Mouse (Mus musculus) lung, embryonic 14.5 days (tissue): ENCODE results near the gene Inafm2. TPM values are rescaled to one million over a fixed set of nuclear protein-coding genes. Genes with fewer than 3 reads are reported as not detected.

Source experiments
- ATAC-seq: fragments of 200-750 bp; cut with Nextera tagmentation; 2 replicates; pipeline ENCODE4 v1.8.0; 2017; ENCODE audit warnings: mild to moderate bottlenecking, moderate TSS enrichment, moderate library complexity; ENCODE audit not compliant: insufficient read depth
- DNase-seq: peaks from one replicate; pipeline ENCODE4 v3.0.0-alpha.2; 2015
- H3K27ac ChIP-seq: fragments of 300-500 bp; sonication (generic); 2 replicates; pipeline ENCODE4 v1.5.1; 2014; ENCODE audit warnings: low read depth, mild to moderate bottlenecking, moderate library complexity
- H3K27me3 ChIP-seq: fragments of 300-500 bp; sonication (generic); 2 replicates; pipeline ENCODE4 v1.6.1; 2014; ENCODE audit warnings: low read length, control low read depth; ENCODE audit not compliant: insufficient read depth
- H3K36me3 ChIP-seq: fragments of 300-500 bp; sonication (generic); 2 replicates; pipeline ENCODE4 v1.6.1; 2014; ENCODE audit warnings: control low read depth; ENCODE audit not compliant: insufficient read depth
- H3K4me1 ChIP-seq: fragments of 300-500 bp; sonication (generic); 2 replicates; pipeline ENCODE4 v1.6.1; 2014; ENCODE audit warnings: antibody characterized with exemption, control low read depth; ENCODE audit not compliant: insufficient read depth
- H3K4me2 ChIP-seq: fragments of 300-500 bp; sonication (generic); 2 replicates; pipeline ENCODE4 v1.6.1; 2014; ENCODE audit warnings: mild to moderate bottlenecking
- H3K4me3 ChIP-seq: fragments of 300-500 bp; sonication (generic); 2 replicates; pipeline ENCODE4 v1.5.1; 2014; ENCODE audit warnings: low read depth, low read length
- H3K9ac ChIP-seq: fragments of 300-500 bp; sonication (generic); 2 replicates; pipeline ENCODE4 v1.6.1; 2014
- H3K9me3 ChIP-seq: fragments of 300-500 bp; sonication (generic); 2 replicates; pipeline ENCODE4 v1.6.1; 2016; ENCODE audit warnings: low read depth, low read length, control low read depth
- CTCF ChIP-seq: IDR thresholded peaks from 2 replicates; pipeline ENCODE4 v1.5.1; 2016; ENCODE audit warnings: antibody characterized with exemption, low read depth
- WGBS: fragments of 180-500 bp; shearing (Covaris S2); extraction: QIAGEN DNeasy Blood & Tissue Kit; methylation state at CpG from one replicate; pipeline ENCODE4 v1.1.7; 2014; 5-methylcytosine and 5-hydroxymethylcytosine counted together
- polyA plus RNA-seq: library from polyadenylated mRNA; unstranded; fragments of >200 nt; fragmentation: Nextera tagmentation; extraction: Ambion mirVana; gene quantifications from 2 replicates; pipeline ENCODE4 v1.2.1, GENCODE M21; 2014

Inafm2 gene
- polyA plus RNA-seq, 1 experiment from 2014 or later = 24.3 TPM

- no peaks in the 10 kb centered on the region for H3K9me3 ChIP-seq
- H3K36me3 ChIP-seq = no peaks in the 10 kb centered on the region
- H3K27me3 ChIP-seq = peaks cover 83% of the 10 kb centered on the region
- no peak for TF ChIP-seq CTCF
- DNase-seq (peak; percentile 21), ATAC-seq (0 out of 2 replicates have a peak, but pooled peaks have one; percentile 1)
- no peak overlapping the region for H3K27ac ChIP-seq
- 4% methylated on average over 51 of the region's 51 CpGs for WGBS
- H3K4me2 ChIP-seq = peak overlapping the region; percentile 72
- H3K9ac ChIP-seq = no peak overlapping the region; the same call in 1 of the 2 replicates
- H3K4me3 ChIP-seq = peak overlapping the region; percentile 41
- H3K4me1 ChIP-seq = peaks cover 7% of the 10 kb centered on the region; the same call in 1 of the 2 replicates
Measured at GRCm38 (mm10) chr2:118701971-118702882, 43.3 kb upstream of the Inafm2 start.

- no peak overlapping the region for H3K27ac ChIP-seq
- no peaks in the 10 kb centered on the region for H3K9me3 ChIP-seq
- H3K9ac ChIP-seq = peak overlapping the region; percentile 16
- H3K4me2 ChIP-seq = peak overlapping the region; percentile 72
- peak overlapping the region; percentile 41 for H3K4me3 ChIP-seq
- H3K4me1 ChIP-seq = peaks cover 7% of the 10 kb centered on the region; the same call in 1 of the 2 replicates
- TF ChIP-seq CTCF = 0 out of 2 replicates have a peak, but pooled peaks have one; percentile 11
- ATAC-seq = peak; percentile 30; the same call in 1 of the 2 replicates
- no peaks in the 10 kb centered on the region for H3K36me3 ChIP-seq
- peak; percentile 56 for DNase-seq
- H3K27me3 ChIP-seq = peaks cover 89% of the 10 kb centered on the region
- WGBS = under 1% methylated on average over 93 of the region's 93 CpGs
Measured at GRCm38 (mm10) chr2:118702883-118703761, 42.4 kb upstream of the Inafm2 start.

DNA sequence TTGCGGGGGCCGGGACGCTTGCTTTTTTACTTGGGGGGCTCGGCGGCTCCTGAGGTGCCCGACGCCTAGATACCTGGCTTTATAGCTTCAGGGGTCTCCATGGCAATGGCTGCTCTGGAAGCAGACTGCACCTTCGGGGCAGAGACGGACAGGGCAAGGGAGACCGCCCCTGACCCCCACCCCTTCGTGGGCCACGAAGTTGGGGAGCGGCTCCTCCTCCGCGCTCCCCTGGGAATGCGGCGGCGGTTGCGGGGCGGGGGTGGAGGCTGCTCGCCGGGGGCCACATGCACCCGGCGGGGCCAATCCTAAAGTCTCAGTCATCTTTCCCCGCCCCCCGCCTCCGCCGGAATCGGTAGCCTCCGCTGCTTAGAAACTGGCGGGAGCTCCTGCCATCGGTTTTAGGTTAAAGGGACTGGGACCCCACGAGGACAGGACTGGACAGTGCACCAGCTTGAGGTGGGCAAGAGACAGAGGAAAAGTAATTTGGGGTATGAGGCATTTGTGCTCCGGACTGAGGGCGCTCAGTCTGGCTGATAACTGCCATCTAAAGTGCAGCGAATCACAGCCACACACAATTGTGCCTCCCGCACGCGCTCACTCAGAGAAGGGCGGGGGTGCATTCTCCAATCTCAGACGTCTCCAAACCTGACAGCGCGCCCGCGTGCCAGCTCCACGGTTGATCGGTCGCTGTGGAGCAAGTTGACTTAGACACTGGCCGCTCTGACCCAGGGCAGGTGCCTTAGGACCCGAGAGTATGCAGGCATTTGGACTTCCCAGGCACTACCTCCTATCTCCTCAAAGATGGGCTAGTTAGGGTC is 41.4 kb upstream of the Inafm2 start, which contains the start of gene Ankrd63:
Gene Ankrd63 (minus strand): TSS at position 51 of the 818 bp plus-strand sequence.
- H3K36me3 ChIP-seq = no peaks in the 10 kb centered on the region
- no peaks in the 10 kb centered on the region for H3K9me3 ChIP-seq
- H3K4me3 ChIP-seq = peak within 1 kb of the TSS; percentile 41
- 1% methylated on average over 50 of the region's 50 CpGs for WGBS
- H3K27ac ChIP-seq = no peak within 1 kb of the TSS
- peak within 1 kb of the TSS; percentile 16; the same call in 1 of the 2 replicates for H3K9ac ChIP-seq
- DNase-seq = peak; percentile 20
- H3K4me2 ChIP-seq = peak within 1 kb of the TSS; percentile 72
- H3K27me3 ChIP-seq = peaks cover 92% of the 10 kb centered on the region
- ATAC-seq = no peak
- TF ChIP-seq CTCF = no peak
- H3K4me1 ChIP-seq = peaks cover 7% of the 10 kb centered on the region; the same call in 1 of the 2 replicates

DNA sequence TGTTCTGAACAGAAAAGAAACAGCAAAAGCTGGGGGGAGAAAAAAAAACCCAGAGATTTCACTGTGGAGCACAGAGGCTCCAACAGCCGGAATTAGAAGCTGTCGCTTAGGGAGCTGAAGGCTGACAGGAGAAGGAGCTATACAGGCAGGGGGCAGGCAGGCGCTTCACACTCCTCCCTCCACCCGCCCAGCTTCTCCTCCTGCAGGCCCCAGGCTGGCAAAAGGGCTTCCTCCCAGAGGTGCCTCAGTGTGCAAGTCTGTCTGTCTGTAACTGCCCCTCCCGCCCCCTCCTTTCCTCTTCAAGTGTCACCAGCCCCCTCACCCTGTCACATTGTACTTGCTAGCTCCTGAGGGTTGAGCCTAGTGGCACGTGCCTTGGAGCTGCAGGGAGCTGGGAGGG is 39.1 kb upstream of the Inafm2 start:
- no peak overlapping the region for H3K4me3 ChIP-seq
- no peak overlapping the region for H3K9ac ChIP-seq
- peaks cover 96% of the 10 kb centered on the region for H3K27me3 ChIP-seq
- WGBS = 4% methylated on average over 6 of the region's 6 CpGs
- peaks cover 13% of the 10 kb centered on the region; the same call in 1 of the 2 replicates for H3K4me1 ChIP-seq
- no peak for TF ChIP-seq CTCF
- no peaks in the 10 kb centered on the region for H3K36me3 ChIP-seq
- DNase-seq (no peak), ATAC-seq (no peak)
- H3K4me2 ChIP-seq = no peak overlapping the region
- no peak overlapping the region for H3K27ac ChIP-seq
- no peaks in the 10 kb centered on the region for H3K9me3 ChIP-seq

GRCm38 (mm10) chr2:118708472-118708871 is 37.1 kb upstream of the Inafm2 start:
- 59% methylated on average over 4 of the region's 4 CpGs for WGBS
- ATAC-seq (no peak), DNase-seq (no peak)
- Histone ChIP-seq H3K27me3 (peaks cover 94% of the 10 kb centered on the region), H3K4me3 (no peak overlapping the region), H3K9me3 (no peaks in the 10 kb centered on the region), H3K4me2 (no peak overlapping the region), H3K9ac (no peak overlapping the region), H3K36me3 (no peaks in the 10 kb centered on the region), H3K4me1 (peaks cover 11% of the 10 kb centered on the region; the same call in 1 of the 2 replicates), H3K27ac (no peak overlapping the region)
- TF ChIP-seq CTCF = no peak

- H3K4me1 ChIP-seq = peaks cover 8% of the 10 kb centered on the region; the same call in 1 of the 2 replicates
- peaks cover 81% of the 10 kb centered on the region for H3K27me3 ChIP-seq
- H3K9me3 ChIP-seq = no peaks in the 10 kb centered on the region
- H3K4me2 ChIP-seq = no peak overlapping the region
- 37% methylated on average over 4 of the region's 4 CpGs for WGBS
- no peak overlapping the region for H3K27ac ChIP-seq
- no peak for DNase-seq
- no peak overlapping the region for H3K4me3 ChIP-seq
- no peak for ATAC-seq
- no peak overlapping the region for H3K9ac ChIP-seq
- no peak for TF ChIP-seq CTCF
- no peaks in the 10 kb centered on the region for H3K36me3 ChIP-seq
Measured at GRCm38 (mm10) chr2:118709655-118710221, 35.8 kb upstream of the Inafm2 start.
